In the genomic region with DNA sequence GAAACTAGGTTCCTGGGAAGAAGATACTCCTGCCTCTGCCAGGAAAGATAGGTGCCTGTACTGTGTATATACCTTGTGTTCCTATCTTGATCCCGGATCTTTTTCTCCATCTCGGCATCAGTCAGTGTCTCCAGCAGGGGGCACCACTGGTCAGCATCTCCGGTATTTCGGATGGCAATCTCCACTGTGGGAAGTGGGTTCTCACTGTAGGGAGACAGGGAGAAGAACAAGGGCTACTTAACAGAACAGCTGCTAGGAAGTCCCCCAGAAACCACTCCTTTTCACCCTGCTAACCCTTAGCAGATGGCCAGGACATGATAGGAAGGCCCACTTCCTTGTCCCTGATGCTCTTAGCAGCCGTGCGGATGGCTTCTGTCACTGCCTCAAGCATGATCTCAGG, we compare ENCODE assay signal across 9 mouse cellular contexts. TPM values are rescaled to one million over a fixed set of nuclear protein-coding genes. Genes with fewer than 3 reads are reported as not detected.
DNase-seq lines count a peak whose midpoint lies in the region; ATAC-seq and TF ChIP-seq lines count a peak whose summit lies in the region.
"Had no signal": no experiment of that assay in that cellular context is flagged by ENCODE, and none has a peak within 500 bp of the region (broad histone marks: within the 10 kb centered on the region; RNA-seq: fewer than 3 reads in every experiment).

No protein-coding gene starts in this region.

- peak; percentile 80 for TF ChIP-seq CTCF in E14TG2a.4 (conservative IDR thresholded peaks at IDR 0.05; ENCODE audit: low read length)
- TF ChIP-seq CTCF in stomach, postnatal 0 days (IDR thresholded peaks at IDR 0.05; ENCODE audit: low read depth) = peak; percentile 90

- peak; percentile 55 for DNase-seq in heart, adult 8-10 months (ENCODE audit: low spot score)
- peak; percentile 48 for DNase-seq in c-Kit-negative CD71-positive TER-119-positive erythroid progenitor cells, embryonic 14.5 days (ENCODE audit: low read depth, low spot score)
- peak; percentile 66 to 68 for DNase-seq in frontal cortex, postnatal 25 days (ENCODE audit: low spot score in 2 of 2)
- DNase-seq in layer of hippocampus, adult 18-20 months (ENCODE audit: low spot score in 2 of 2) = peak; percentile 56 to 84
- peak; percentile 72 for DNase-seq in stomach, postnatal 0 days (ENCODE audit: low spot score)

- H3K9me3 ChIP-seq in heart, embryonic 12.5 days (replicated peaks) = no peaks in the 10 kb centered on the region
- H3K9me3 ChIP-seq in E14TG2a.4 (ENCODE audit: low read length) = no peaks in the 10 kb centered on the region
- no peaks in the 10 kb centered on the region for H3K9me3 ChIP-seq in stomach, postnatal 0 days (ENCODE audit: control insufficient read depth, low read length)

- peaks cover 36% of the 10 kb centered on the region for H3K4me1 ChIP-seq in heart, embryonic 12.5 days (replicated peaks)
- peaks cover 51% of the 10 kb centered on the region for H3K4me1 ChIP-seq in E14TG2a.4 (replicated peaks; ENCODE audit: low read depth, low read length)
- peaks cover 3% of the 10 kb centered on the region; the same call in 1 of the 2 replicates for H3K4me1 ChIP-seq in stomach, postnatal 0 days (replicated peaks; ENCODE audit: control insufficient read depth, insufficient read depth)

- TF ChIP-seq EP300 in stomach, postnatal 0 days (optimal IDR thresholded peaks at IDR 0.05) = no peak

- no peak overlapping the region for H3K9ac ChIP-seq in heart, embryonic 12.5 days
- H3K9ac ChIP-seq in stomach, postnatal 0 days (ENCODE audit: low read length) = no peak overlapping the region

- 49% methylated on average over 6 of the region's 6 CpGs for WGBS in heart, embryonic 12.5 days
- 29% methylated on average over 6 of the region's 6 CpGs for WGBS in stomach, postnatal 0 days

- H3K4me2 ChIP-seq in heart, embryonic 12.5 days = no peak overlapping the region
- H3K4me2 ChIP-seq in stomach, postnatal 0 days (replicated peaks; ENCODE audit: low read depth) = no peak overlapping the region

- H3K27me3 ChIP-seq in heart, embryonic 12.5 days (replicated peaks) = no peaks in the 10 kb centered on the region
- H3K27me3 ChIP-seq in E14TG2a.4 (ENCODE audit: insufficient read depth, low read length) = no peaks in the 10 kb centered on the region
- H3K27me3 ChIP-seq in stomach, postnatal 0 days (ENCODE audit: control insufficient read depth, insufficient read depth, low read length) = no peaks in the 10 kb centered on the region

- peaks cover 65% of the 10 kb centered on the region for H3K36me3 ChIP-seq in heart, embryonic 12.5 days
- H3K36me3 ChIP-seq in E14TG2a.4 (ENCODE audit: insufficient read depth, low read length) = peaks cover 85% of the 10 kb centered on the region
- H3K36me3 ChIP-seq in stomach, postnatal 0 days (ENCODE audit: control insufficient read depth, insufficient read depth, low read length) = peaks cover 15% of the 10 kb centered on the region

- no peak overlapping the region for H3K27ac ChIP-seq in heart, embryonic 12.5 days (ENCODE audit: poor library complexity, severe bottlenecking)
- no peak overlapping the region for H3K27ac ChIP-seq in stomach, postnatal 0 days (replicated peaks)
- H3K27ac ChIP-seq: macrophage had no signal

- no peak for ATAC-seq in heart, embryonic 12.5 days (ENCODE audit: insufficient number of reproducible peaks, low FRiP score)
- peak; percentile 26; the same call in 1 of the 2 replicates for ATAC-seq in megakaryocyte progenitor cell, adult 5-6 weeks (replicated peaks; ENCODE audit: poor library complexity)
- ATAC-seq in stomach, postnatal 0 days (ENCODE audit: low FRiP score, low TSS enrichment) = no peak

- H3K4me3 ChIP-seq in heart, embryonic 12.5 days = no peak overlapping the region
- H3K4me3 ChIP-seq in E14TG2a.4 (replicated peaks; ENCODE audit: low read length) = no peak overlapping the region
- no peak overlapping the region for H3K4me3 ChIP-seq in stomach, postnatal 0 days (ENCODE audit: low read depth, low read length)

RNA-seq across cellular contexts. Expression of a gene that starts 4.2 kb away (rescaled TPM):
- total RNA-seq in heart, adult 8-10 months (2022) = under 1 TPM in 2 of 4 experiments, not detected in 2; 0.34 to 0.35 TPM
- polyA plus RNA-seq in heart, embryonic 12.5 days (2016; fragmentation: Nextera tagmentation; extraction: Ambion mirVana) = 2.1 and 2.2 TPM in 2 replicates
- total RNA-seq in layer of hippocampus, adult 18-20 months (2021) = 1 to 10 TPM; 4.8 to 5.4 TPM
- total RNA-seq in megakaryocyte progenitor cell, adult 5-6 weeks (2015) = 0.54 and 0.64 TPM in 2 replicates
- 0.95 and 2.2 TPM in 2 replicates for total RNA-seq in megakaryocyte progenitor cell, adult 5-6 weeks (2017)
- 23.6 and 32.3 TPM in 2 replicates for polyA plus RNA-seq in stomach, postnatal 0 days (2015; fragmentation: Nextera tagmentation; extraction: Ambion mirVana)
- polyA plus RNA-seq: macrophage had no signal

RNA-seq across cellular contexts. Expression of a gene that starts 24.0 kb away (rescaled TPM):
- total RNA-seq in heart, adult 8-10 months (2022) = 10 to 100 TPM; 17.3 to 25.0 (median 21.4) TPM
- 125 and 126 TPM in 2 replicates for polyA plus RNA-seq in heart, embryonic 12.5 days (2016; fragmentation: Nextera tagmentation; extraction: Ambion mirVana)
- total RNA-seq in layer of hippocampus, adult 18-20 months (2021) = 10 to 100 TPM; 80.3 to 85.0 TPM
- 66.3 and 72.0 TPM in 2 replicates for total RNA-seq in megakaryocyte progenitor cell, adult 5-6 weeks (2015)
- 77.3 and 86.5 TPM in 2 replicates for total RNA-seq in megakaryocyte progenitor cell, adult 5-6 weeks (2017)
- polyA plus RNA-seq in stomach, postnatal 0 days (2015; fragmentation: Nextera tagmentation; extraction: Ambion mirVana) = 81.9 and 82.8 TPM in 2 replicates

RNA-seq across cellular contexts. Expression of a gene that starts 35.6 kb away (rescaled TPM):
- 1,000 to 10,000 TPM; 1,724 to 2,176 (median 1,900) TPM for total RNA-seq in heart, adult 8-10 months (2022)
- polyA plus RNA-seq in heart, embryonic 12.5 days (2016; fragmentation: Nextera tagmentation; extraction: Ambion mirVana) = 408 and 409 TPM in 2 replicates
- 100 to 1,000 TPM; 376 to 396 TPM for total RNA-seq in layer of hippocampus, adult 18-20 months (2021)
- total RNA-seq in megakaryocyte progenitor cell, adult 5-6 weeks (2015) = 54.0 and 55.0 TPM in 2 replicates
- 33.1 and 34.4 TPM in 2 replicates for total RNA-seq in megakaryocyte progenitor cell, adult 5-6 weeks (2017)
- polyA plus RNA-seq in stomach, postnatal 0 days (2015; fragmentation: Nextera tagmentation; extraction: Ambion mirVana) = 232 and 235 TPM in 2 replicates

RNA-seq across cellular contexts. Expression of a gene that starts 37.3 kb away (rescaled TPM):
- 100 to 1,000 TPM; 216 to 258 (median 253) TPM for total RNA-seq in heart, adult 8-10 months (2022)
- 2,266 and 2,393 TPM in 2 replicates for polyA plus RNA-seq in heart, embryonic 12.5 days (2016; fragmentation: Nextera tagmentation; extraction: Ambion mirVana)
- 100 to 1,000 TPM; 477 to 485 TPM for total RNA-seq in layer of hippocampus, adult 18-20 months (2021)
- total RNA-seq in megakaryocyte progenitor cell, adult 5-6 weeks (2015) = 477 and 576 TPM in 2 replicates
- 746 and 790 TPM in 2 replicates for total RNA-seq in megakaryocyte progenitor cell, adult 5-6 weeks (2017)
- 805 and 984 TPM in 2 replicates for polyA plus RNA-seq in stomach, postnatal 0 days (2015; fragmentation: Nextera tagmentation; extraction: Ambion mirVana)

RNA-seq across cellular contexts. Expression of a gene that starts 38.9 kb away (rescaled TPM):
- total RNA-seq in heart, adult 8-10 months (2022) = 1 to 10 TPM; 4.1 to 7.8 (median 4.6) TPM
- 25.4 and 27.1 TPM in 2 replicates for polyA plus RNA-seq in heart, embryonic 12.5 days (2016; fragmentation: Nextera tagmentation; extraction: Ambion mirVana)
- 1 to 10 TPM; 1.8 to 2.1 TPM for total RNA-seq in layer of hippocampus, adult 18-20 months (2021)
- 0.57 TPM in 1 of 2 replicates, not detected in the other for total RNA-seq in megakaryocyte progenitor cell, adult 5-6 weeks (2015)
- 10.1 TPM in 1 of 2 replicates, not detected in the other for total RNA-seq in megakaryocyte progenitor cell, adult 5-6 weeks (2017)
- 9.9 and 14.6 TPM in 2 replicates for polyA plus RNA-seq in stomach, postnatal 0 days (2015; fragmentation: Nextera tagmentation; extraction: Ambion mirVana)

Comparison
In these comparisons a context has a peak if more than half of its experiments do, and no peak if none do; other contexts are left out.
1. RNA of a gene that starts 35.6 kb away (total RNA-seq): 1,724 to 2,176 TPM in heart, adult 8-10 months and 376 to 396 TPM in layer of hippocampus, adult 18-20 months; 33.1 to 55.0 TPM in megakaryocyte progenitor cell, adult 5-6 weeks; every median in the first group is over 4 times any median in the second.
2. Peak in every context shown above with its lines, with median percentiles within 50 percentile points of each other: DNase-seq.